Mouse (Mus musculus): ENCODE data around the gene Rbm10. TPM values are rescaled to one million over a fixed set of nuclear protein-coding genes. Genes with fewer than 3 reads are reported as not detected.

The Rbm10 gene
- polyA plus RNA-seq, 1 experiment from 2014 or later: 41.4 TPM

DNA sequence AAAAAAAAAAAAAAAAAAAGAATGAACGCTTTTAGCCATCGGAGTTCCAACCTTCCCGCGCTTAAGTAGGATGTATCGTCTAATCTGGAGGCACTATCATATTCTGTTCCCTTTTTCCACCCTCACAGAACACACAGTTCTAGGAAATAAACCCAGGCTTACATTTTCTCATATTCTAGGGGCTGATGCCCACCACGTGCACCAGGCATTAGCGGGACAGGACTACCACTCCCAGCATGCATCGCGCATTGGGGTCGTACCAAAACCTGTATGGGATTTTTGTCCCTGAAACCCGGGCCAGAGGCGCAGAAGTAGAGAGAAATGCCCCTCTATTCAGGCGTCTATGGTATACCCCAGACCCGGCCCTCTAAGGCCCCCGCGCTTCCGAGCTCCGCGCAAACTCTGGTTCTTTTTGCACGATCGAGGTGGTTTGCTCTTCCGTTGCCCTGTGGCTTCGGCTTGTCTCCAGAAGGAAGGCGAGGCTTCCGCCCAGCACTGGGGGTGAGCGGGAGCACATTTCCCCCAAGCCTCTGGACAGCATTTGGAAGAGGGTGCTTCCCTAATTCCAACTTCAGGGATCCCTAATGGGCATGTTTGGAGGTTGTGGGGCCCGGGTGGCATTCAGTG, 40.8 kb downstream of the Rbm10 start, which contains the start of gene Uba1:
Uba1 (plus strand) TSS at position 301 of the 627 bp plus-strand sequence.
- Histone ChIP-seq H3K27me3 (replicated peaks) (no peaks in the 10 kb centered on the region), H3K27ac (replicated peaks) (peak within 1 kb of the TSS; percentile 55), H3K9ac (peak within 1 kb of the TSS; percentile 80), H3K4me2 (peak within 1 kb of the TSS; percentile 83), H3K36me3 (no peaks in the 10 kb centered on the region), H3K4me1 (no peaks in the 10 kb centered on the region), H3K4me3 (peak within 1 kb of the TSS; percentile 56), H3K9me3 (no peaks in the 10 kb centered on the region)
- 8% methylated on average over 27 of the region's 27 CpGs for WGBS
- ATAC-seq (ENCODE audit: extremely low read depth, insufficient number of reproducible peaks, low FRiP score, low TSS enrichment): peak; percentile 74

- Histone ChIP-seq H3K4me1 (peaks cover 2% of the 10 kb centered on the region), H3K9me3 (no peaks in the 10 kb centered on the region), H3K36me3 (no peaks in the 10 kb centered on the region), H3K4me2 (peak overlapping the region; percentile 83), H3K4me3 (peak overlapping the region; percentile 56), H3K9ac (peak overlapping the region; percentile 80), H3K27ac (replicated peaks) (peak overlapping the region; percentile 55; the same call in 1 of the 2 replicates), H3K27me3 (replicated peaks) (no peaks in the 10 kb centered on the region)
- WGBS: 22% methylated on average over 24 of the region's 24 CpGs
- ATAC-seq (ENCODE audit: extremely low read depth, insufficient number of reproducible peaks, low FRiP score, low TSS enrichment): no peak
These were observed 41.6 kb downstream of the Rbm10 start for GRCm38 (mm10) chrX:20658891-20659406.

DNA sequence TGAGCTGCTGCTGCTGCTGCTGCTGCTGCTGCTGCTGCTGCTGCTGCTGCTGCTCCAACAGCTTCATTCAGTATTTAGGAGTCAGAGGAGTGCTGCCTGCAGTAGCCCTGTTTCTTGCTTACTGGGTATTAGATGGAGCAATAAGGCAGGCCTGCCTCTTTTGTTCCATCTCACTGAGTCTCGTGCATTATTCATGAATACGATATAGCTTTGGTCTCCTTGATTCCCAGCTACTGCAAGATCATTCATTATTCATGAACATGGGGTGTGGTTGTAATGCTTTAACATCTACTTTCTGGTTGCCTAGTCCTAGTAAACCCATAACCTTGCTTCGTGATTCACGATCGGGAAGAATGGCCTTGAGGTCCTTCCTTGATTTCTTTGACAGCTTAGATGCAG, 45.0 kb downstream of the Rbm10 start:
- peaks cover 26% of the 10 kb centered on the region for H3K4me1 ChIP-seq
- H3K36me3 ChIP-seq: peaks cover 17% of the 10 kb centered on the region
- H3K4me3 ChIP-seq: peak overlapping the region; percentile 71
- H3K9me3 ChIP-seq: no peaks in the 10 kb centered on the region
- WGBS: 23% methylated on average over 5 of the region's 5 CpGs
- no peak overlapping the region for H3K9ac ChIP-seq
- no peaks in the 10 kb centered on the region for H3K27me3 ChIP-seq (replicated peaks)
- no peak for ATAC-seq (ENCODE audit: extremely low read depth, insufficient number of reproducible peaks, low FRiP score, low TSS enrichment)
- no peak overlapping the region for H3K4me2 ChIP-seq
- no peak overlapping the region for H3K27ac ChIP-seq (replicated peaks)

- ATAC-seq (ENCODE audit: extremely low read depth, insufficient number of reproducible peaks, low FRiP score, low TSS enrichment): peak; percentile 73
- peak overlapping the region; percentile 75 for H3K4me2 ChIP-seq
- peak overlapping the region; percentile 86 for H3K9ac ChIP-seq
- H3K36me3 ChIP-seq: peaks cover 22% of the 10 kb centered on the region
- peak overlapping the region; percentile 84 for H3K27ac ChIP-seq (replicated peaks)
- H3K4me3 ChIP-seq: peak overlapping the region; percentile 71
- no peaks in the 10 kb centered on the region for H3K27me3 ChIP-seq (replicated peaks)
- H3K9me3 ChIP-seq: no peaks in the 10 kb centered on the region
- peaks cover 26% of the 10 kb centered on the region for H3K4me1 ChIP-seq
- 9% methylated on average over 28 of the region's 28 CpGs for WGBS
These were observed 45.6 kb downstream of the Rbm10 start for GRCm38 (mm10) chrX:20662716-20663443.

GRCm38 (mm10) chrX:20663444-20663790, 46.1 kb downstream of the Rbm10 start:
- peak; percentile 3; the same call in 1 of the 2 replicates for ATAC-seq (ENCODE audit: extremely low read depth, insufficient number of reproducible peaks, low FRiP score, low TSS enrichment)
- Histone ChIP-seq H3K4me1 (peaks cover 26% of the 10 kb centered on the region), H3K4me2 (peak overlapping the region; percentile 75), H3K27me3 (replicated peaks) (no peaks in the 10 kb centered on the region), H3K4me3 (peak overlapping the region; percentile 71), H3K9me3 (no peaks in the 10 kb centered on the region), H3K9ac (peak overlapping the region; percentile 86), H3K36me3 (peaks cover 28% of the 10 kb centered on the region), H3K27ac (replicated peaks) (peak overlapping the region; percentile 84)
- 11% methylated on average over 9 of the region's 9 CpGs for WGBS

DNA sequence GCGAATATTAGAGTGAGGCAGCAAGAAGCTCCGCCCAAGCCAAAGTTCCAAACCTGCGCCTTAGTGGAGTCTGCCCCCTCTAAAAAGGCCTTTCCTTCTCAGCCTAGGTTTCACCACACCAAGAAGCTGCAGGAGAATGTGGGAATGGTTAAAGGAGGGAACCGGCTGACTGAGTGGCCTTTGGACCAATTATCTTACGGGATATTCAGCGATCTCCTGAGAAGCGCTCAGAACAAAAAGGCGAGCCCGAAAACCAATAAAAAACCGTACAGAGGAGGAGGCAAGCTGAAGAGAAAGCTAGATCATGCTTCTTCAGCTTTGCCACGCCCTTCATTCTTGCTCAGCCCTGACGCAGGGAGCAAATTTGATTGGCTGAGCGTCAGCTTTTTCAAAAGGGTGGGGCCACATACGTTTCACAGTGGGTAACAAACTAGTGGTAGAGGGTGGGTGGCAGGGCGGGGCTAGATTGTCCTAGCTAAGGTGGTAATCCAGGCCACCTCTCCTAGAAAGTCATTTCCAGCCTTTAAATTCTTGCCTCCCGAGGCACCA, 70.3 kb downstream of the Rbm10 start, which contains the start of gene Cdk16:
Cdk16 (plus strand) TSS at position 436 of the 549 bp plus-strand sequence.
- Histone ChIP-seq H3K9me3 (no peaks in the 10 kb centered on the region), H3K4me2 (peak within 1 kb of the TSS; percentile 80), H3K4me1 (peaks cover 29% of the 10 kb centered on the region), H3K27ac (replicated peaks) (peak within 1 kb of the TSS; percentile 99), H3K27me3 (replicated peaks) (no peaks in the 10 kb centered on the region), H3K36me3 (peaks cover 11% of the 10 kb centered on the region), H3K4me3 (peak within 1 kb of the TSS; percentile 75), H3K9ac (peak within 1 kb of the TSS; percentile 96)
- WGBS: 12% methylated on average over 16 of the region's 16 CpGs
- peak; percentile 82 for ATAC-seq (ENCODE audit: extremely low read depth, insufficient number of reproducible peaks, low FRiP score, low TSS enrichment)

GRCm38 (mm10) chrX:20688068-20688547, 70.8 kb downstream of the Rbm10 start:
- ATAC-seq (ENCODE audit: extremely low read depth, insufficient number of reproducible peaks, low FRiP score, low TSS enrichment): peak; percentile 90
- no peaks in the 10 kb centered on the region for H3K9me3 ChIP-seq
- H3K4me2 ChIP-seq: peak overlapping the region; percentile 80
- peaks cover 29% of the 10 kb centered on the region for H3K4me1 ChIP-seq
- peak overlapping the region; percentile 75 for H3K4me3 ChIP-seq
- peak overlapping the region; percentile 99 for H3K27ac ChIP-seq (replicated peaks)
- peaks cover 11% of the 10 kb centered on the region for H3K36me3 ChIP-seq
- no peaks in the 10 kb centered on the region for H3K27me3 ChIP-seq (replicated peaks)
- H3K9ac ChIP-seq: peak overlapping the region; percentile 96
- WGBS: 7% methylated on average over 18 of the region's 33 CpGs

DNA sequence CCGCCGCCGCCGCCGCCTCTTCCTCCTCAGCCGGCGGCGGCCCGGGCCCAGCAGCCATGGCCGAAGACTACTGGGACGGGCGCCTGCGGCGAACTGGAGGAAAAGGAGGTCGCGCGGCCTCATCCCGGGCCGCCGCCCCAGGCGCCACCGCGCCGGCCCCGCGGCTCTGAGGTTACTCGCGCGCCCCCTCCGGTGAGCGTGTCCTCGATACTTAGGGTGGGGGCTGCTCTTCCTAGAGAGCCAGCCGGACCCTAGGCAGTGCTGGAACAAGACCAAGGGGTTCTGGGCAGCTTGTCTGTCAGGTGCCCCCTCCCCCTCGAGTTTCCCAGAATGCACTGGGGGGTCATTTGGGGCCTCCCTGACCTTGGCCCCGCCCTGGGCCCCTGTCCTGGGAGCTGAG, 71.3 kb downstream of the Rbm10 start:
- H3K36me3 ChIP-seq: peaks cover 14% of the 10 kb centered on the region
- peak; percentile 61 for ATAC-seq (ENCODE audit: extremely low read depth, insufficient number of reproducible peaks, low FRiP score, low TSS enrichment)
- H3K4me1 ChIP-seq: peaks cover 29% of the 10 kb centered on the region
- H3K27ac ChIP-seq (replicated peaks): peak overlapping the region; percentile 99
- no peaks in the 10 kb centered on the region for H3K9me3 ChIP-seq
- H3K4me2 ChIP-seq: peak overlapping the region; percentile 80
- WGBS: 6% methylated on average over 3 of the region's 35 CpGs
- peak overlapping the region; percentile 96 for H3K9ac ChIP-seq
- H3K27me3 ChIP-seq (replicated peaks): no peaks in the 10 kb centered on the region
- H3K4me3 ChIP-seq: peak overlapping the region; percentile 75

- 65% methylated on average over 3 of the region's 3 CpGs for WGBS
- ATAC-seq (ENCODE audit: extremely low read depth, insufficient number of reproducible peaks, low FRiP score, low TSS enrichment): no peak
- Histone ChIP-seq H3K4me2 (no peak overlapping the region), H3K9me3 (no peaks in the 10 kb centered on the region), H3K9ac (no peak overlapping the region), H3K36me3 (peaks cover 39% of the 10 kb centered on the region), H3K27ac (replicated peaks) (no peak overlapping the region), H3K4me3 (no peak overlapping the region), H3K4me1 (peaks cover 26% of the 10 kb centered on the region), H3K27me3 (replicated peaks) (no peaks in the 10 kb centered on the region)
These were observed 74.3 kb downstream of the Rbm10 start for GRCm38 (mm10) chrX:20691566-20691965.

DNA sequence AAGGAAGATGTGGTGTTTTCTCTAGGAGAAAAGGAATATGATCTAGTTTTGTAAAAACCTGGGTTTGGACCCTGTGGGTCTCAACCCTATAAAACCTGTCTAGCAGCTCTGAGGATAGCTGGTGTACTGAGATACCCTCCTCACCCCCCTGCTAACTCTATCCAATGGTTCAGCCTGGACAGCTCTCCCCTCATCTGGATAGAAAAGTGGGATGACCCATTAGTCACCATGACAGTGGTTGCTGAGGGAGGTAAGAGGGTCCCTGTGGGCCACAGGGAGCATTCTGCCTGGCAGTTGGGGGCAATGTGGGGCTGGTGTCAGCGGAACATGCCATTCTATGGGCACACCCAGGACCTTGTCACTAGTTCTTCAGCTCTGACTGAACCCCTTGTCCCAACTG, 75.3 kb downstream of the Rbm10 start:
- no peak overlapping the region for H3K27ac ChIP-seq (replicated peaks)
- peaks cover 21% of the 10 kb centered on the region for H3K4me1 ChIP-seq
- no peak overlapping the region for H3K4me3 ChIP-seq
- no peak overlapping the region for H3K4me2 ChIP-seq
- H3K9me3 ChIP-seq: no peaks in the 10 kb centered on the region
- no peak for ATAC-seq (ENCODE audit: extremely low read depth, insufficient number of reproducible peaks, low FRiP score, low TSS enrichment)
- no peak overlapping the region for H3K9ac ChIP-seq
- no peaks in the 10 kb centered on the region for H3K27me3 ChIP-seq (replicated peaks)
- peaks cover 50% of the 10 kb centered on the region for H3K36me3 ChIP-seq
- WGBS: 83% methylated on average over 1 of the region's 1 CpGs

- no peaks in the 10 kb centered on the region for H3K27me3 ChIP-seq (replicated peaks)
- 65% methylated on average over 4 of the region's 4 CpGs for WGBS
- H3K4me2 ChIP-seq: no peak overlapping the region
- peaks cover 74% of the 10 kb centered on the region for H3K36me3 ChIP-seq
- ATAC-seq (ENCODE audit: extremely low read depth, insufficient number of reproducible peaks, low FRiP score, low TSS enrichment): no peak
- no peak overlapping the region for H3K4me3 ChIP-seq
- H3K9ac ChIP-seq: no peak overlapping the region
- H3K9me3 ChIP-seq: no peaks in the 10 kb centered on the region
- no peak overlapping the region for H3K27ac ChIP-seq (replicated peaks)
- peaks cover 6% of the 10 kb centered on the region for H3K4me1 ChIP-seq
These were observed 78.5 kb downstream of the Rbm10 start for GRCm38 (mm10) chrX:20695842-20696241.

Measured in heart, embryonic 13.5 days (tissue).